Mouse (Mus musculus) T-helper 2 cell (primary cell): ENCODE measurements at regions not wholly inside any gene's neighbourhood (a gene's known extent, or its start where the extent isn't known, plus 50 kb on each side); places are given as distances from the start of the nearest gene placed in this dataset.

Source experiments
- in situ Hi-C: fragments of 300-600 bp; cut with MboI, MseI; formaldehyde crosslinking; loops from one replicate; pipeline ENCODE4 v1.15.1; 2025; ENCODE audit warnings: high pct_unique_total_duplicates

DNA sequence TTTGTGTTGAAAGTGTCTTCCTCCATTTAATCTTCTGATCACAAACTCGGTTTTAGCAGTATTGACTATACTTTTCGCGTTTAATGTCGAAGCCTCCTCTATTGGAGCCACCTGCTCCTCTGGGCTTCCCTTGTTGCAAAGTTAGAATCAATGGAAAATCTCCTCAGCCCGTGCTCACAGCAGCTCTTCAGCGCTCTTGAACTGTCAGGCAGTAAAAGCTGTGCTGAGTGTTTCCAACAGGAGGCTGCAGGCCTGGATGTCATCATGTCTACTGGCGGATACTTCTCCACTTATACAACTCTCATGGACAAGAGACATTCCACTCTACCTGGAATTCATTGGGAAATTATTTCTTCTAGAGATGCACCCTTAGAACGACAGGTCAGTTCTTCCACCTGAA lies 380.4 kb upstream of the Crim1 start:
- in situ Hi-C loops = loop anchor here (10.0 kb wide), 1 partner anchor 315 kb away; no protein-coding TSS in a partner anchor

DNA sequence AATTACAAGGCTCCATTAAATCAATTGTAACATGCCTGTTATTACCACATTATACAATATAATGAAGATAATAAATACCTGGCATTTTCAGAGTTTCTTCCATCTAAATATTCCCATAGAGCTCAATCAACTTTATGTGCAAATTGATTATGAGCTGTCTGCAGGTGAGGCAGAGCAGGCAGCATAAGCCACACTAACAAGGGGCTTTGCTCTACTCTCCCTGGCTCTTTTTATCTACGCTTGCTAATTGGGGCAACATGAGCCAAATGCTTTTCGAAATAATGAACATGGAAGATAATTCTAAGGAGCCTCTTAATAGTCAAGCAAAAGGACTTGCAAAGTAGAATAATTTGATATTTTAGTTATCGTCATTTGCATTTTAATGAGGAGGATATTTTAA lies 356.1 kb upstream of the Crim1 start:
- in situ Hi-C loops = no loop called here

DNA sequence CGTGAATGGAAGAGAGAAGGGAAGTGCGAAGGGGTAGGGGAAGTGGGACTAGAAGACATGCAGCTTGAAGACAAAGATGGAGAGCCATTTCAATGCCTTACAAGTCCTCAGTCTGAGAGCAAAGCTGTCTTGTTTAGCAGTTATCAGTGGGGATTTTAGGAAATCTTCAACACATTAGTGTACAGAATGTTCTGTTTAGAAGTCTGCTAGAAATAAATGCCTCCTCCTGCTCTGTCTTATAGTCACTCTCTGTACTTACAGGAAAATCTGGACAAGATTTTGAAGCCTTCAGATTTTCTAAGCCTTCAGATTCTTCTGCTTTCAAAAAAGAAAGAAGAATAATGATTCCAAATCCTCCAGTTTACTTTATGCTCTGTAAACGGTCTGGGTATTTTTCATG lies 325.6 kb upstream of the Crim1 start:
- in situ Hi-C loops = no loop called here

DNA sequence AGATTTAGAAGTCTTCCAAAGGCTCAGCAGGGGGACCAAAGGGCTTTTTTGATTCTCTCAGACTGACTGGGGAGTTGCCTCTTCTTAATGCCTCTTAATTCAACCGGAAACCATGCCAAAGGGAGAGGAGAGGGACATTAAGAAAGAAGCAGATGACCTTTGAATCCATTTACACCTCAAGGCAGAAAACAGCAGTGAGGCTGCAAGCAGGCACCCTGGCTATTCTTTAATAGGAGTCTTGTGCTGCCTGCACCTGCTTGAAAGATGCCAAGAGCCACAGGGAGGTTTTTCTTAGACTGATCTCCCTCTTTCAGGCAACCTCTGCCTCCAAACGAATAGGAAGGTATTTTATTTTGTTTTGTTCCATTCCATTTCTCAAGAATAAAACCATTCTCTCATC lies 323.0 kb upstream of the Crim1 start:
- in situ Hi-C loops = no loop called here

DNA sequence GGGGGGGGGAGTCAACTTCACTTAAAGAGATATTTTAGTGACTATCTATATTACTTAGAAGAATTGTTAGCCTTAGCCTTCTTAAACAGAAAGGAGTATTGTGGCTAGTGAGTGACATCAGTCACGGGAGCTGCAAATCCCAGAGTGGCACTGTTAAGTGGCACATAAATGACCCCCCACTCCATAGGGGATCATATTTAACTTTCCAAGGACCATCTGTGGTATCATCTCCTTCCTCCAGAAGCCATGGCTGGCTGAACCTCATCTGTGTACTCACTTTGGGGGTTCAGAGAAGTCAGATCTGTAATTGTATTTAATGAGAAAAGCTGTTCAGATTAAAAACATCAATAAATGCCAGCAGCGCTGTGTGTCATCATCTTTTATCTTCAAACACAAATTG lies 314.9 kb upstream of the Crim1 start:
- in situ Hi-C loops = no loop called here

DNA sequence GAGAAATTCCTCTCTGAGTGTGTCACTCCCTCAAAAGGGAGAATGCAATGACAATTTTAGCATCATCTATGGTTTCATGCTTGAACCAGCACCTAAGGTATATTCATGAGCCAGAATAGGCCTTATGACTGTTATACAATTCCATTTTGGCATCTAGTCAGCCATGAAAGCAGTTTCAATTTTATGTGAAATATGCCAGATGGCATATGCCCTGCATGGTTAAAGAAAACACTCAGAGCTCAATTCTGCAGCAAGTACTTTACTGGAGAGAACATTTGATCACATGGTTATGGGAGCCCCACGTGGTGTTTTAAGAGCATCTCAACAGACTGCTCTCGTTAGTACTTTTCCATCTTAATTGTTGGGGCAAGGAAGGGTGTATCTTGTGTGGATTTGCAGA lies 310.9 kb upstream of the Crim1 start:
- in situ Hi-C loops = no loop called here

DNA sequence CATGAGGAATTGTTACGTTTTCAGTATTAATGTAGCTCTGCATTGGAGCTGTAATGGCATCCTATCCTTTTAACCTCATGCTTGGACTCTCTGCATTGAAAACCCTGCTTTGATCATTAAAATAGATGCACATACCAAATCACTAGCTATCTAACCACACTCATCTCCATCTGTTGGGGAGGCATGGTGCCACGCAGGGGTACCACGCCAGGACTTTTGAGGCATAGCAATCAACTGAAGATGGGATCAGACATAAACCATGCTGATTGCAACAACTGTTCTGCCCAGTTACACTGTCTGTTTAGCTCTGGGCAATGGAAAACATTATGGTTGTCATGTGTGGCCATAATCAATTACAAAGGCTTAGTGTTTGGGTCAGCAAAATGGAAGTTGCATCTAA lies 295.6 kb upstream of the Crim1 start:
- in situ Hi-C loops = no loop called here

DNA sequence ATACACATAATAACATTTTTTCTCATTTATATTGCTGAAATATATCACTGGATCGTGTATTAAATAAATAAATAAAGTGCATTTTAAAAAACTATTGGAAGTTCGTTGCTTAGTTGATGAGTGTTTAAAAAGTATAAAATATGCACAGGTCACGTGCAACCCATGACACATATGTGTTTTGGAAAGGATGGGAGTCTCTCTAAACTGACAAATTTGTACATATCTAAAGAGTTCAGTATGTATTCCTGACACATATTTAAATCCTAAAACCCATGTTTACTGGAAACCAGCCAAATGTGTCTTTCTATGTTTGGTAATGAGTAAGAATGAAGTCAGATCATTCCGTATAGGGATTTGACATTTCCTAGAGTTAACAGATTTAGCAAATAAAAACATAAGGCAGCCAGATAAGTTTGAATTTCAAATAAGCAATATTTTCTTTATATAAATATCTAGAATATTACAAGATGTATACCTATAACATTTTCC lies 286.0 kb upstream of the Crim1 start:
- in situ Hi-C loops = no loop called here

DNA sequence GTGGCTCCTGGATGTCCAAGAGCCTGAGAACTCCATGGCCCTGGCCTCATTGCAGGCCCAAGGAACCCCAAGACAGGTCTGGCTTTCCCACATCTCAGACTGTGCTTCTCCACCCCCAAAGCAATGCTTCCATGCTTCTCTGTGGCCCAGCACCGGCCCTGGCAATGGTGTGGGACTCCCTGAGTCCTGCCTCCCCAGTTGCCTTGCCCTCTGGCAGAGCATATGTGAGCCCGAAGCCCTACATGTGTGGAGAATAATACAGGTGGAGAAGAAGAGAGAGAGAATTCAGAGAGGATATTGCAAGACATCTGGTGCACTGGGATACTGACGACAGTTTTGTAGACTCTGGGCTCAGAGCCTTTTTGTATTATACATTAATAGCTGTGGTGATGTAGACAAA lies 269.8 kb upstream of the Crim1 start:
- in situ Hi-C loops = no loop called here

DNA sequence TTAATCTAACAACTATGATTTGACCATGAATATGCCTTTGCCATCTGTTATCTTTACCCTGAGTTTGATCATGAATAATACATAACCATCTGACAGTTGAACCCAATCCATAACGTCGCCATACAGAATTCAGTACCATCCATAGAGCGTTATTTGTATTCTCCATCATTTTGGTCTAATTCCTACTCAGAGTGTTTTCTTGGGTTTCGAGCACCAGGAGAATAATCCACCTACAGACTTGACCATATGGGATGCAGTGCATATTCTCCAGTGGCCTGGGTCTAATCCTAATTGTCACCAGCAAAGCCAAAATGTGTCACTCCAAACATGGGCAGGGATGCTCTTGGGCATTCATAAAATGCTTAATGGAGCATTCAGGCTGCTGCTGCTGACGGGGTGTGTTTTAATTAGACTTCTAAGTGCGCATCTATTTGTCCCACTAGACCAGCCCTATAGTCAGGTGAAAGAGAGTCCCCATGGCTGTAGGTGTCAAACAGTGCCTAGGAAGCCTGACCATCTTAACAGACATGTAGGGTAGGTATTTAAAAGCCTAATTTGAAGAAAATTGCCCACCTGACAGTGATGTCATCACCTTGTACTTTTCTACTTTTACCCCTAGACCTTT lies 269.0 kb upstream of the Crim1 start:
- in situ Hi-C loops = no loop called here

DNA sequence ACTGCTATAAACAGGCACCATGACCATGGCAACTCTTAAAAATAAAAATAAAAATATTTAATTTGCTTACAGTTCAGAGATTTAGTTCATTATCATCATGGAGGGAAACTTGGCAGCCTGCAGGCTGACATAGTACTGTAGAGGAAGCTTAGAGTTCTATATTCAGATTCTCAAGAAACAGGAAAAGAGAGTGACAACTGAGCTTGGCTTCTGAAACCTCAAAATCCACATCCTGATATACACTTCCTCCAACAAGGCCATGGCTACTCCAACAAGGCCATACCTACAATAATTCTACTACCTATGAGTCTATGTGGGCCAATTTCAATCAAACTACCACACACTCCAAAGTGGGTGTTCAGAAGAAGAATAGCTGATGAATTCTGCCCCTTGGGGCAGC lies 266.9 kb upstream of the Crim1 start:
- in situ Hi-C loops = no loop called here

DNA sequence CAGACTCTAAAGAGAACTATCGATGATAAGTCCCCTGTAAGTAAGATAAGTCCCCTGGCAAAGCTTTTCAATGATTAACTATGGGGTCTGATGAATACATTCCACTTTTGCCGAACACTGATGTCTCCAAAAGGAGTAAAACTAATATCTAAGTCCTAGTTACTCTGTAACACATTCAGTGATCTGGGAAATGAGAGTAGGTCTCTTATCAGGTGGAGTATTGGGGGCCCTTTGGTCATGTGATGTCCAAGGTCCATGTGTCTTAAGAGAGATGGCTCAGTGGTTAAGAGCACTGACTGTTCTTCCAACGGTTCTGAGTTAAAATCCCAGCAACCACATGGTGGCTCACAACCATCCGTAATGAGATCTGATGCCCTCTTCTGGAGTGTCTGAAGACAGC lies 242.0 kb upstream of the Crim1 start:
- in situ Hi-C loops = loop anchor here (10.0 kb wide), 1 partner anchor 1583 kb away; no protein-coding TSS in a partner anchor

DNA sequence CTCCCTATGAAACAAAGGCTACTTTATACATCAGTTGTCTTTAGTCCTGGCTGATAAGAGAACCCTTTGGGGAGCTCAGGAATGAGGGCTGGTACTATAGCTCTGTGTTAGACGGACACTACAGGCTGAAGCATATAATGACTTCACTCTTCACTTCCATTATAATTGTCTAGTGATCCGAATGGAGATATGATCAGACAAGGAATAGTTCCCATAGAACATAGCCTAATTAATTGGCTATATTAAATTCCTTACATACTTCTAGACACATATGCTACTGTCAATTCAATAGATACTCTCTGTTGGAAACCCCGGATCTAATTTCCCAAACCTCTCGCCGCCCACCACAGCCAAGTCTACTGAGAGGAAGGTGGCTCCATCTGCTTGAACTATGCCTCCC lies 238.8 kb upstream of the Crim1 start:
- in situ Hi-C loops = no loop called here

DNA sequence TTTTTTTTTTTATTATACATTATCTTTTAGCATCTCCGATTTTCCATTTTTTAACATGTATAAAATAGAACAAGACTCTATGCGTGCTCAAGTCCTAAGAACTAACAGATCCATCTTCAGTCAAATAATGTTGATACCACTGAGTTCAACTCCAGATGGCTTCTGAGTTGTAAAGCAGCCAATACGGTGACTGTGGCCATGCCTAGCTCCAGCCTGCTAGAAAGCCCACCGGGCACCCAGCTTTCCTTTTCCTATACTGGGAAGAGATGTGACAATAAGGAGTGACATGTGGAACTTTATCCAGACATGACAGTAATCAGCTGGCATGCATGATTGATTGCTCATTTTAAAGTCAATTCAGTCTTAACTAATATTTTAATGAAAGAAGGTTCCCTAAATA lies 236.7 kb upstream of the Crim1 start:
- in situ Hi-C loops = no loop called here

DNA sequence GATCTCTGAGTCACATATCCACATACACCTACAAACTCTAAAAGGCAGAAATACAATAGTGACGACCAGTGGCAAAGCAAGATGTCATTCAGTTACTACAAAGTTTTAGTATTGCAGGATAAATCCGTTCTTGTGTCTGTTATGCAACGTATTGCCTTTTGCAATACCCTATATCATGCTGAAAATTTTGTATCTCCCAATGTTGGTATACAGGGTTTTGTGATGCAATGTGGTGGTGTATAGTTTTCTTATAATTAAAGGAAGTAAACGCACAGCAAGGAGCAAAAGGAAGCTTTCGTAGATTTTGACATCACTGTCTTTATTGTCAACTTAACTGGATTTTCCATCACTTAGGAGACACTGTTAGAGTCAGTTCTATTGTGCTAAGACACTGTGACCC lies 231.5 kb upstream of the Crim1 start:
- in situ Hi-C loops = no loop called here

DNA sequence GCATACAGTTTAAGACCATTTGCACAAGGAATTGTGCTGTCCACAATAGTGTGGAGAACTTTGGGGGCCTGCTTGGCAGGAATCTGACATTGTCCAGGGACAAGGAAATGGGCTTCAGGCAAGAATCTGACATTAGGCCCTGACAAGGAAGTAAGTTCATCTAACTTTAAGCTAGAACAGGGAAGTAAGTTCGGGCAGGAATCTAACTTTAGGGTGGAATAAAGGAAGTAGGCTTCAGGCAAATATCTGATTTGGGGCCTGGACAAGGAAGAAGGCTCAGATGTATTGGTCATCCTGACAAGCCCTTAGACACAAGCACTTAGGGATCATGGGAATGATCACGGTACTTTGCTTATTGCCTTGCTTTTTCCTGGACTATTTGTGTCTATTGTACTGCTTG lies 230.9 kb upstream of the Crim1 start:
- in situ Hi-C loops = no loop called here
